Mouse (Mus musculus) lung, embryonic 15.5 days (tissue): ENCODE results near the gene Tgm7. TPM values are rescaled to one million over a fixed set of nuclear protein-coding genes. Genes with fewer than 3 reads are reported as not detected.

Experiments
- ATAC-seq: fragments of 200-750 bp; cut with Nextera tagmentation; 2 replicates; pipeline ENCODE4 v1.8.0; 2017; ENCODE audit warnings: moderate number of reproducible peaks, borderline replicate concordance; ENCODE audit not compliant: low FRiP score, low TSS enrichment; ENCODE audit errors: extremely low read depth
- H3K27ac ChIP-seq: fragments of 300-500 bp; sonication (generic); 2 replicates; pipeline ENCODE4 v1.5.1; 2015; ENCODE audit warnings: moderate library complexity, mild to moderate bottlenecking, inconsistent platforms
- H3K27me3 ChIP-seq: fragments of 300-500 bp; sonication (generic); 2 replicates; pipeline ENCODE4 v1.6.1; 2015; ENCODE audit warnings: inconsistent platforms
- H3K36me3 ChIP-seq: fragments of 300-500 bp; sonication (generic); 2 replicates; pipeline ENCODE4 v1.6.1; 2015; ENCODE audit warnings: inconsistent platforms
- H3K4me1 ChIP-seq: fragments of 300-500 bp; sonication (generic); 2 replicates; pipeline ENCODE4 v1.6.1; 2015; ENCODE audit warnings: inconsistent platforms
- H3K4me2 ChIP-seq: fragments of 300-500 bp; sonication (generic); 2 replicates; pipeline ENCODE4 v1.6.1; 2015; ENCODE audit warnings: inconsistent platforms, mild to moderate bottlenecking, moderate library complexity
- H3K4me3 ChIP-seq: fragments of 300-500 bp; sonication (generic); 2 replicates; pipeline ENCODE4 v1.5.1; 2015; ENCODE audit warnings: mild to moderate bottlenecking, inconsistent platforms
- H3K9ac ChIP-seq: fragments of 300-500 bp; sonication (generic); 2 replicates; pipeline ENCODE4 v1.6.1; 2015; ENCODE audit warnings: inconsistent platforms
- H3K9me3 ChIP-seq: fragments of 300-500 bp; sonication (generic); 2 replicates; pipeline ENCODE4 v1.6.1; 2016; ENCODE audit warnings: inconsistent platforms
- WGBS: fragments of 180-500 bp; shearing (Covaris S2); methylation state at CpG from one replicate; pipeline ENCODE4 v1.1.7; 2015; 5-methylcytosine and 5-hydroxymethylcytosine counted together
- polyA plus RNA-seq: library from polyadenylated mRNA; unstranded; fragments of >200 nt; fragmentation: Nextera tagmentation; extraction: Ambion mirVana; gene quantifications from 2 replicates; pipeline ENCODE4 v1.2.1, GENCODE M21; 2015

Tgm7 gene
- polyA plus RNA-seq, result 0.06 TPM in 1 of 2 replicates, not detected in the other

GRCm38 (mm10) chr2:121109695-121110094 lies at the start of gene Tgm7:
Gene Tgm7, minus strand, starts transcription at chr2:121109795.
- WGBS, result 78% methylated on average over 4 of the region's 4 CpGs
- no peak within 1 kb of the TSS for H3K27ac ChIP-seq
- no peak within 1 kb of the TSS for H3K9ac ChIP-seq
- H3K36me3 ChIP-seq, result no peaks in the 10 kb centered on the region
- H3K4me3 ChIP-seq, result no peak within 1 kb of the TSS
- no peak for ATAC-seq
- no peak within 1 kb of the TSS for H3K4me2 ChIP-seq
- H3K4me1 ChIP-seq, result no peaks in the 10 kb centered on the region
- no peaks in the 10 kb centered on the region for H3K27me3 ChIP-seq
- H3K9me3 ChIP-seq, result no peaks in the 10 kb centered on the region

GRCm38 (mm10) chr2:121153100-121153499 lies 43.5 kb upstream of the Tgm7 start:
- H3K4me1 ChIP-seq, result no peaks in the 10 kb centered on the region
- no peaks in the 10 kb centered on the region for H3K27me3 ChIP-seq
- no peak overlapping the region for H3K9ac ChIP-seq
- peaks cover 29% of the 10 kb centered on the region; the same call in 1 of the 2 replicates for H3K36me3 ChIP-seq
- 85% methylated on average over 3 of the region's 3 CpGs for WGBS
- no peak overlapping the region for H3K4me2 ChIP-seq
- no peak overlapping the region for H3K4me3 ChIP-seq
- no peak overlapping the region for H3K27ac ChIP-seq
- no peak for ATAC-seq
- no peaks in the 10 kb centered on the region for H3K9me3 ChIP-seq

- H3K27ac ChIP-seq, result no peak overlapping the region
- no peak overlapping the region for H3K4me2 ChIP-seq
- H3K36me3 ChIP-seq, result peaks cover 31% of the 10 kb centered on the region; the same call in 1 of the 2 replicates
- ATAC-seq, result no peak
- H3K27me3 ChIP-seq, result no peaks in the 10 kb centered on the region
- WGBS, result 78% methylated on average over 5 of the region's 5 CpGs
- H3K4me3 ChIP-seq, result no peak overlapping the region
- no peak overlapping the region for H3K9ac ChIP-seq
- H3K4me1 ChIP-seq, result no peaks in the 10 kb centered on the region
- H3K9me3 ChIP-seq, result no peaks in the 10 kb centered on the region
Observed at GRCm38 (mm10) chr2:121149679-121150078, 40.1 kb upstream of the Tgm7 start.

GRCm38 (mm10) chr2:121142415-121142814 lies 32.8 kb upstream of the Tgm7 start:
- no peak overlapping the region for H3K4me2 ChIP-seq
- H3K9me3 ChIP-seq, result no peaks in the 10 kb centered on the region
- H3K27ac ChIP-seq, result no peak overlapping the region
- peaks cover 23% of the 10 kb centered on the region for H3K36me3 ChIP-seq
- H3K27me3 ChIP-seq, result no peaks in the 10 kb centered on the region
- H3K4me3 ChIP-seq, result no peak overlapping the region
- WGBS, result 69% methylated on average over 2 of the region's 2 CpGs
- no peak for ATAC-seq
- H3K4me1 ChIP-seq, result peaks cover 26% of the 10 kb centered on the region
- H3K9ac ChIP-seq, result no peak overlapping the region

GRCm38 (mm10) chr2:121141216-121142035 lies 31.8 kb upstream of the Tgm7 start:
- Histone ChIP-seq H3K9me3 (no peaks in the 10 kb centered on the region), H3K4me1 (peaks cover 26% of the 10 kb centered on the region), H3K27me3 (no peaks in the 10 kb centered on the region), H3K36me3 (peaks cover 19% of the 10 kb centered on the region), H3K4me2 (peak overlapping the region; percentile 87), H3K9ac (peak overlapping the region; percentile 84), H3K27ac (peak overlapping the region; percentile 100), H3K4me3 (peak overlapping the region; percentile 65)
- ATAC-seq, result no peak
- 69% methylated on average over 16 of the region's 16 CpGs for WGBS

- 1% methylated on average over 82 of the region's 87 CpGs for WGBS
- Histone ChIP-seq H3K9ac (peak within 1 kb of the TSS; percentile 84), H3K27me3 (no peaks in the 10 kb centered on the region), H3K4me2 (peak within 1 kb of the TSS; percentile 87), H3K27ac (peak within 1 kb of the TSS; percentile 100), H3K36me3 (peaks cover 17% of the 10 kb centered on the region), H3K9me3 (no peaks in the 10 kb centered on the region), H3K4me1 (peaks cover 26% of the 10 kb centered on the region), H3K4me3 (peak within 1 kb of the TSS; percentile 65)
- peak; percentile 94 for ATAC-seq
Observed at GRCm38 (mm10) chr2:121140018-121140882, 30.7 kb upstream of the Tgm7 start, which contains the start of the genes Adal and Lcmt2. Gene Adal, plus strand, starts transcription at chr2:121140428. Gene Lcmt2, minus strand, starts transcription at chr2:121140653.

GRCm38 (mm10) chr2:121139266-121140017 lies 29.8 kb upstream of the Tgm7 start:
- Histone ChIP-seq H3K27ac (peak overlapping the region; percentile 100), H3K36me3 (peaks cover 17% of the 10 kb centered on the region), H3K4me2 (peak overlapping the region; percentile 87), H3K4me3 (peak overlapping the region; percentile 65), H3K9me3 (no peaks in the 10 kb centered on the region), H3K4me1 (peaks cover 26% of the 10 kb centered on the region), H3K27me3 (no peaks in the 10 kb centered on the region), H3K9ac (peak overlapping the region; percentile 84)
- 39% methylated on average over 29 of the region's 29 CpGs for WGBS
- ATAC-seq, result no peak; the same call in 1 of the 2 replicates

GRCm38 (mm10) chr2:121137371-121137770 lies 27.8 kb upstream of the Tgm7 start:
- H3K27me3 ChIP-seq, result no peaks in the 10 kb centered on the region
- H3K4me1 ChIP-seq, result peaks cover 26% of the 10 kb centered on the region
- no peak overlapping the region for H3K9ac ChIP-seq
- no peak for ATAC-seq
- no peak overlapping the region for H3K4me3 ChIP-seq
- no peak overlapping the region for H3K27ac ChIP-seq
- no peaks in the 10 kb centered on the region for H3K9me3 ChIP-seq
- no peak overlapping the region for H3K4me2 ChIP-seq
- WGBS, result 93% methylated on average over 4 of the region's 4 CpGs
- H3K36me3 ChIP-seq, result peaks cover 17% of the 10 kb centered on the region

GRCm38 (mm10) chr2:121132822-121133221 lies 23.2 kb upstream of the Tgm7 start:
- WGBS, result 73% methylated on average over 1 of the region's 1 CpGs
- no peak for ATAC-seq
- H3K27me3 ChIP-seq, result no peaks in the 10 kb centered on the region
- H3K27ac ChIP-seq, result no peak overlapping the region
- no peak overlapping the region for H3K4me2 ChIP-seq
- no peak overlapping the region for H3K4me3 ChIP-seq
- no peaks in the 10 kb centered on the region for H3K4me1 ChIP-seq
- H3K36me3 ChIP-seq, result 0 out of 2 replicates have a peak, but pooled peaks cover 4% of the 10 kb centered on the region
- H3K9me3 ChIP-seq, result no peaks in the 10 kb centered on the region
- H3K9ac ChIP-seq, result no peak overlapping the region

- no peak overlapping the region for H3K4me3 ChIP-seq
- no peak for ATAC-seq
- 49% methylated on average over 9 of the region's 9 CpGs for WGBS
Observed at GRCm38 (mm10) chr2:121128865-121129620, 19.4 kb upstream of the Tgm7 start.

GRCm38 (mm10) chr2:121127536-121127935 lies 17.9 kb upstream of the Tgm7 start:
- 72% methylated on average over 1 of the region's 1 CpGs for WGBS
- Histone ChIP-seq H3K27me3 (no peaks in the 10 kb centered on the region), H3K4me3 (no peak overlapping the region), H3K4me2 (no peak overlapping the region), H3K27ac (no peak overlapping the region), H3K36me3 (no peaks in the 10 kb centered on the region), H3K9me3 (no peaks in the 10 kb centered on the region), H3K9ac (no peak overlapping the region), H3K4me1 (no peaks in the 10 kb centered on the region)
- ATAC-seq, result no peak

More at GRCm38 (mm10) chr2:121128865-121129620, 19.4 kb upstream of the Tgm7 start:
- Histone ChIP-seq H3K9ac (no peak overlapping the region), H3K27me3 (no peaks in the 10 kb centered on the region), H3K27ac (peak overlapping the region; percentile 58; the same call in 1 of the 2 replicates), H3K4me2 (no peak overlapping the region), H3K4me1 (no peaks in the 10 kb centered on the region), H3K36me3 (no peaks in the 10 kb centered on the region), H3K9me3 (no peaks in the 10 kb centered on the region)
